Mouse (Mus musculus): ENCODE data around the gene Tymp. TPM values are rescaled to one million over a fixed set of nuclear protein-coding genes. Genes with fewer than 3 reads are reported as not detected.

Tymp gene
- polyA plus RNA-seq, 1 experiment from 2014 or later, result 1.2 TPM

GRCm38 (mm10) chr15:89334774-89335537 is 41.9 kb downstream of the Tymp start:
- ATAC-seq (replicated peaks; ENCODE audit: low FRiP score, low TSS enrichment, low read depth) (no peak), DNase-seq (ENCODE audit: low spot score) (no peak)
- Histone ChIP-seq H3K4me2 (ENCODE audit: low read length) (no peak overlapping the region), H3K27ac (ENCODE audit: low read depth) (no peak overlapping the region), H3K4me1 (replicated peaks; ENCODE audit: control insufficient read depth, insufficient read depth, low read length) (no peaks in the 10 kb centered on the region), H3K9ac (ENCODE audit: low read length) (no peak overlapping the region), H3K9me3 (ENCODE audit: control insufficient read depth, low read length) (no peaks in the 10 kb centered on the region), H3K36me3 (ENCODE audit: control insufficient read depth, insufficient read depth, low read length) (no peaks in the 10 kb centered on the region), H3K4me3 (ENCODE audit: low read depth, low read length) (no peak overlapping the region), H3K27me3 (replicated peaks; ENCODE audit: control insufficient read depth, insufficient read depth, low read length) (no peaks in the 10 kb centered on the region)
- WGBS, result 79% methylated on average over 17 of the region's 17 CpGs

GRCm38 (mm10) chr15:89334271-89334670 is 42.6 kb downstream of the Tymp start, which contains the start of gene Miox:
Gene Miox, plus strand, starts transcription at chr15:89334398.
- H3K9ac ChIP-seq (ENCODE audit: low read length), result no peak within 1 kb of the TSS
- no peaks in the 10 kb centered on the region for H3K4me1 ChIP-seq (replicated peaks; ENCODE audit: control insufficient read depth, insufficient read depth, low read length)
- H3K36me3 ChIP-seq (ENCODE audit: control insufficient read depth, insufficient read depth, low read length), result no peaks in the 10 kb centered on the region
- no peaks in the 10 kb centered on the region for H3K27me3 ChIP-seq (replicated peaks; ENCODE audit: control insufficient read depth, insufficient read depth, low read length)
- H3K27ac ChIP-seq (ENCODE audit: low read depth), result no peak within 1 kb of the TSS
- H3K4me3 ChIP-seq (ENCODE audit: low read depth, low read length), result no peak within 1 kb of the TSS
- WGBS, result 88% methylated on average over 7 of the region's 7 CpGs
- ATAC-seq (replicated peaks; ENCODE audit: low FRiP score, low TSS enrichment, low read depth) (no peak), DNase-seq (ENCODE audit: low spot score) (no peak)
- H3K4me2 ChIP-seq (ENCODE audit: low read length), result no peak within 1 kb of the TSS
- no peaks in the 10 kb centered on the region for H3K9me3 ChIP-seq (ENCODE audit: control insufficient read depth, low read length)

- no peak for DNase-seq (ENCODE audit: low spot score)
- Histone ChIP-seq H3K27me3 (replicated peaks; ENCODE audit: control insufficient read depth, insufficient read depth, low read length) (0 out of 2 replicates have a peak, but pooled peaks cover 13% of the 10 kb centered on the region), H3K4me1 (replicated peaks; ENCODE audit: control insufficient read depth, insufficient read depth, low read length) (no peaks in the 10 kb centered on the region), H3K9ac (ENCODE audit: low read length) (no peak overlapping the region), H3K4me2 (ENCODE audit: low read length) (no peak overlapping the region), H3K36me3 (ENCODE audit: control insufficient read depth, insufficient read depth, low read length) (no peaks in the 10 kb centered on the region), H3K4me3 (ENCODE audit: low read depth, low read length) (no peak overlapping the region), H3K27ac (ENCODE audit: low read depth) (no peak overlapping the region), H3K9me3 (ENCODE audit: control insufficient read depth, low read length) (no peaks in the 10 kb centered on the region)
- no peak for ATAC-seq (replicated peaks; ENCODE audit: low FRiP score, low TSS enrichment, low read depth)
- 53% methylated on average over 5 of the region's 5 CpGs for WGBS
Measured at GRCm38 (mm10) chr15:89326441-89326840, 50.4 kb downstream of the Tymp start.

- H3K4me2 ChIP-seq (ENCODE audit: low read length), result no peak overlapping the region
- H3K27ac ChIP-seq (ENCODE audit: low read depth), result no peak overlapping the region
- DNase-seq (ENCODE audit: low spot score) (no peak), ATAC-seq (replicated peaks; ENCODE audit: low FRiP score, low TSS enrichment, low read depth) (no peak)
- 80% methylated on average over 4 of the region's 4 CpGs for WGBS
- H3K9ac ChIP-seq (ENCODE audit: low read length), result no peak overlapping the region
- H3K4me1 ChIP-seq (replicated peaks; ENCODE audit: control insufficient read depth, insufficient read depth, low read length), result no peaks in the 10 kb centered on the region
- H3K4me3 ChIP-seq (ENCODE audit: low read depth, low read length), result no peak overlapping the region
- H3K36me3 ChIP-seq (ENCODE audit: control insufficient read depth, insufficient read depth, low read length), result no peaks in the 10 kb centered on the region
- H3K27me3 ChIP-seq (replicated peaks; ENCODE audit: control insufficient read depth, insufficient read depth, low read length), result 0 out of 2 replicates have a peak, but pooled peaks cover 13% of the 10 kb centered on the region
- H3K9me3 ChIP-seq (ENCODE audit: control insufficient read depth, low read length), result no peaks in the 10 kb centered on the region
Measured at GRCm38 (mm10) chr15:89323656-89324055, 53.2 kb downstream of the Tymp start.

GRCm38 (mm10) chr15:89322670-89323522 is 53.9 kb downstream of the Tymp start, which contains the start of gene Adm2:
Gene Adm2, plus strand, starts transcription at chr15:89322720.
- Histone ChIP-seq H3K27me3 (replicated peaks; ENCODE audit: control insufficient read depth, insufficient read depth, low read length) (0 out of 2 replicates have a peak, but pooled peaks cover 13% of the 10 kb centered on the region), H3K4me2 (ENCODE audit: low read length) (peak within 1 kb of the TSS; percentile 48), H3K9me3 (ENCODE audit: control insufficient read depth, low read length) (no peaks in the 10 kb centered on the region), H3K9ac (ENCODE audit: low read length) (peak within 1 kb of the TSS; percentile 13; the same call in 1 of the 2 replicates), H3K4me3 (ENCODE audit: low read depth, low read length) (peak within 1 kb of the TSS; percentile 17), H3K36me3 (ENCODE audit: control insufficient read depth, insufficient read depth, low read length) (no peaks in the 10 kb centered on the region), H3K4me1 (replicated peaks; ENCODE audit: control insufficient read depth, insufficient read depth, low read length) (no peaks in the 10 kb centered on the region), H3K27ac (ENCODE audit: low read depth) (no peak within 1 kb of the TSS)
- no peak for ATAC-seq (replicated peaks; ENCODE audit: low FRiP score, low TSS enrichment, low read depth)
- WGBS, result 8% methylated on average over 26 of the region's 26 CpGs
- peak; percentile 55 for DNase-seq (ENCODE audit: low spot score)

Other genes starting within 250 kb of the Tymp start
- 18.3 and 20.3 TPM in 2 replicates for gene Hdac10, start 248.3 kb downstream of the Tymp start, polyA plus RNA-seq (2014; fragmentation: Nextera tagmentation; extraction: Ambion mirVana)
- 4.5 and 5.1 TPM in 2 replicates for gene Mapk12, start 236.3 kb downstream of the Tymp start, polyA plus RNA-seq (2014; fragmentation: Nextera tagmentation; extraction: Ambion mirVana)
- 7.4 and 7.8 TPM in 2 replicates for gene Mapk11, start 227.4 kb downstream of the Tymp start, polyA plus RNA-seq (2014; fragmentation: Nextera tagmentation; extraction: Ambion mirVana)
- 149 and 150 TPM in 2 replicates for gene Plxnb2, start 196.3 kb downstream of the Tymp start, polyA plus RNA-seq (2014; fragmentation: Nextera tagmentation; extraction: Ambion mirVana)
- gene Dennd6b, start 180.5 kb downstream of the Tymp start, polyA plus RNA-seq (2014; fragmentation: Nextera tagmentation; extraction: Ambion mirVana), result 13.9 and 16.2 TPM in 2 replicates
- 26.9 and 29.6 TPM in 2 replicates for gene Ppp6r2, start 165.5 kb downstream of the Tymp start, polyA plus RNA-seq (2014; fragmentation: Nextera tagmentation; extraction: Ambion mirVana)
- 52.6 and 53.6 TPM in 2 replicates for gene Sbf1, start 61.7 kb downstream of the Tymp start, polyA plus RNA-seq (2014; fragmentation: Nextera tagmentation; extraction: Ambion mirVana)
- 0.32 and 0.73 TPM in 2 replicates for gene Adm2, start 54.3 kb downstream of the Tymp start, polyA plus RNA-seq (2014; fragmentation: Nextera tagmentation; extraction: Ambion mirVana)
- gene Miox, start 42.6 kb downstream of the Tymp start, polyA plus RNA-seq (2014; fragmentation: Nextera tagmentation; extraction: Ambion mirVana), result not detected in 2 replicates
- 46.7 and 48.6 TPM in 2 replicates for gene Lmf2, start 21.4 kb downstream of the Tymp start, polyA plus RNA-seq (2014; fragmentation: Nextera tagmentation; extraction: Ambion mirVana)
- 157 and 170 TPM in 2 replicates for gene Ncaph2, start 21.3 kb downstream of the Tymp start, polyA plus RNA-seq (2014; fragmentation: Nextera tagmentation; extraction: Ambion mirVana)
- gene Sco2, start 3.2 kb downstream of the Tymp start, polyA plus RNA-seq (2014; fragmentation: Nextera tagmentation; extraction: Ambion mirVana), result 12.3 and 14.6 TPM in 2 replicates
- 0.34 TPM in 1 of 2 replicates, not detected in the other for gene Odf3b, start 2.2 kb upstream of the Tymp start, polyA plus RNA-seq (2014; fragmentation: Nextera tagmentation; extraction: Ambion mirVana)
- not detected in 2 replicates for gene Klhdc7b, start 7.9 kb upstream of the Tymp start, polyA plus RNA-seq (2014; fragmentation: Nextera tagmentation; extraction: Ambion mirVana)
- gene Syce3, start 33.5 kb upstream of the Tymp start, polyA plus RNA-seq (2014; fragmentation: Nextera tagmentation; extraction: Ambion mirVana), result not detected in 2 replicates
- gene Cpt1b, start 48.8 kb upstream of the Tymp start, polyA plus RNA-seq (2014; fragmentation: Nextera tagmentation; extraction: Ambion mirVana), result 0.60 and 0.76 TPM in 2 replicates
- 1.7 and 2.2 TPM in 2 replicates for gene C730034F03Rik, start 52.5 kb upstream of the Tymp start, polyA plus RNA-seq (2014; fragmentation: Nextera tagmentation; extraction: Ambion mirVana)
- gene Gm44502, start 52.7 kb upstream of the Tymp start, polyA plus RNA-seq (2014; fragmentation: Nextera tagmentation; extraction: Ambion mirVana), result not detected in 2 replicates
- 46.3 and 49.7 TPM in 2 replicates for gene Chkb, start 52.9 kb upstream of the Tymp start, polyA plus RNA-seq (2014; fragmentation: Nextera tagmentation; extraction: Ambion mirVana)
- 5.1 TPM in 2 replicates for gene Mapk8ip2, start 76.9 kb upstream of the Tymp start, polyA plus RNA-seq (2014; fragmentation: Nextera tagmentation; extraction: Ambion mirVana)
- 14.4 and 15.4 TPM in 2 replicates for gene Arsa, start 100.4 kb upstream of the Tymp start, polyA plus RNA-seq (2014; fragmentation: Nextera tagmentation; extraction: Ambion mirVana)
- 1.9 and 2.1 TPM in 2 replicates for gene Shank3, start 122.6 kb upstream of the Tymp start, polyA plus RNA-seq (2014; fragmentation: Nextera tagmentation; extraction: Ambion mirVana)
- 0.43 TPM in 1 of 2 replicates, not detected in the other for gene Acr, start 191.3 kb upstream of the Tymp start, polyA plus RNA-seq (2014; fragmentation: Nextera tagmentation; extraction: Ambion mirVana)
- gene Rabl2, start 214.9 kb upstream of the Tymp start, polyA plus RNA-seq (2014; fragmentation: Nextera tagmentation; extraction: Ambion mirVana), result 41.3 and 44.9 TPM in 2 replicates

All from intestine, embryonic 14.5 days (tissue).